Mouse (Mus musculus): ENCODE data around the gene Map2k4.

Map2k4 gene

DNA sequence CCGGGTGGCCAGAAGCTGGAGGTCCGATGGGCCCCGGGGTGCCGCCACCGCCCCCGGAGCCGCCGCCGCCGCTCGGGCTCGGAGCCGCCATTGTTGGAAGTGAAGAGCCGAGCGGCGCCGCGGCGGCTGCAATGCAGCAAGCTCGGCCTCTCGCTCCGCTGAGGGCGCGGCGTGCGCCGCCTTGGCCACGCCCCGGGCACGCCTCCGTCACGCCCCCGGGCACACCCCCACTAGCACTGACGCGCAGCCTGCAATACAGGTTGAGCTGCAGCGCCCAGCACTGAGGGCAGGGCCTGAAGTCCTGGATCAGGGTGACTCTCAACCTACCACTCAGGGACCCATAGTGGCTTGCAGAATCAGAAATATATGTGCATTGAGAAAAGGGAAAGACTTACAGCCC, at the start of gene Map2k4:
TSS of gene Map2k4 (minus strand) at position 144 of the 400 bp plus-strand sequence.
- DNase-seq (ENCODE audit: low read depth, low spot score) = peak; percentile 96

DNA sequence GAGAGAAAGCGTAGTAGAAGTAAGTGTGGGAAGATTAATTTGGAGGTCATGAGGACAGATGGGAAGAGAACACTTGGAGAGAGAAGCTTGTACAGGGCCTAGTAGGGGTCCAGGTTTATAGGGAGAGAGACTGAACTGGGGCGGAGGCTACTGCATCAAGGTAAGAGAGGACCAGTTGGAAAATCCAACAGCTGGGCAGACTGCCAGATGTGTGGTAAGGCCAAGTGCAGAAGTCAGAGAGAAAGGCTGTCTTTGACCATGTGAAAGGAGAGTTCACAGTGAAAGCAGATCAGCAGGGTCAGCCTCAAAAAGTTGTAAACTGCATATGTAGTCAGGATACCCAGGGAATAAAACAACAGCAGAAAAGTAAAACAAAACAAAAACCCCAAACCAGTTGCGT, 36.5 kb upstream of the Map2k4 start:
- no peak for DNase-seq (ENCODE audit: low read depth, low spot score)

GRCm38 (mm10) chr11:65820877-65821276, 32.8 kb upstream of the Map2k4 start:
- DNase-seq (ENCODE audit: low read depth, low spot score) = peak; percentile 83

DNA sequence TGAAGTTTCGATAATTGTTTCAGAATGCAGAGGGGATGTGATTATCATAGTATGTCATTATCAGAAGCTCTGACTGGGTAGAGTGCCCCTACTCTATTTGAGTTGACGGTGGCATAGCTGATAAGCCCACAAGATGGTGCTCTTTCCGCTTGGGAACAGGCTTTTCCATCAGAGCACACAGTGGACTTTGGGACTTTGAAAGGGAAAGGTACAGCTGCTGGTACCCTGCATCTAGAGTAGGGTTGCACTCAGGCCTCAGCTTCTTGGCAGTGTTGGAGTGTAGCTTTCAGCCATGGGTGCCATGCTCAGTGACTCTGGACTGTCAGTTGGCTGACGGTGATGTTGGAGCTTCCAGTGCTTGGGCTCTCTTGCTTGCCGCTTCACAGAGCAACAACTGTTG, 32.2 kb upstream of the Map2k4 start:
- DNase-seq (ENCODE audit: low read depth, low spot score) = peak; percentile 17

DNA sequence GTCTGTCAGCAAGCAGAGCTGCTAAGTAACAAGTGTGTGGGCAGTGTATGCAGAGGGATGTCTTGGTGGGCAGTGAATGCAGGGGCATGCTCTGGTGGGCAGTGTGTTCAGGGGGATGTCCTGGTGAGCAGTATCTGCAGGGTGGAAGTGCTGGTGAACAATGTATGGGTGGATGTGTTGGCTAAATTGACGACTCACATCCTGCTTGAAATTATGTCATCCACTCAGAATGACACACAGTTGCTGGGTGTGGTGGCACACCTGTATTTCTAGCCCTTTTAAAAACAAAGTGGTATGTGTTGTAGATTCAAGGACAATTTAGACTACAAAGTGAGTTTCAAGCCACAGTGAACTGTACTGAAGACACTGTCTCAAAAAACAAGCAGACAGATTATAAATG, 30.1 kb upstream of the Map2k4 start:
- no peak for DNase-seq (ENCODE audit: low read depth, low spot score)

DNA sequence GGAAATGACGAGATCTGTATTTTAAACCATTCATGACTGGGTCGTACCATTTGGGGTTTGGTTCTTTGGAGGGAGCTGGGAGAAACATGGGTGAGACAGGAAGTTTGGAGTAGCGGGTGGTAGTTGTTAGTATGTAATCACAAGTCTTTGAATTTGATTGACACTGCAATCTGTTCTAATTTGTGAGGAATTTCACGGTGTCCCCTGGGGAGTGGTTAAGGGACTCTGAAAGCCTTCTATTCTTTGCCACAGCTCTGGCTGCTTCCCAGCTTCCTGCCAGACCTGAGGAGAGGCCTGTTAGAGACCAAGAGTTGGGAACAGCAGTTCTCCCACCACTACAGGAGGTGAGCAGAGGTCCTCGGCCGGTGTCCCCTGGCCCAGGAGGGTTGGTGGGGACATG, 28.1 kb upstream of the Map2k4 start:
- DNase-seq (ENCODE audit: low read depth, low spot score) = no peak

DNA sequence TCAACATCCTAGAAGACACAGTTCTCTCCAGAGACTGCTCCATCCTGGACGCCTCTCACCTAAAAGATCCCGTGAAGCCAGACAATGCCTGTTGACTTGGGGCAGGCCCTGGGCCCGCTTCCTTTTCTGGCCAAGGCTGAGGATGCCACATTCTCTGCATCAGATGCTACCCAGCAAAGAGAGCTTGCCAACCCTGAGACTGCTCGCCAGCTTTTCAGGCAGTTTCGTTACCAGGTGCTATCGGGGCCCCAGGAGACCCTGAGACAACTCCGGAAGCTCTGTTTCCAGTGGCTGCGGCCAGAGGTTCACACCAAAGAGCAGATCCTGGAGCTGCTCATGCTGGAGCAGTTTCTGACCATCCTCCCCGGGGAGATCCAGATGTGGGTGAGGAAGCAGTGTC, 26.3 kb upstream of the Map2k4 start:
- DNase-seq (ENCODE audit: low read depth, low spot score) = no peak

DNA sequence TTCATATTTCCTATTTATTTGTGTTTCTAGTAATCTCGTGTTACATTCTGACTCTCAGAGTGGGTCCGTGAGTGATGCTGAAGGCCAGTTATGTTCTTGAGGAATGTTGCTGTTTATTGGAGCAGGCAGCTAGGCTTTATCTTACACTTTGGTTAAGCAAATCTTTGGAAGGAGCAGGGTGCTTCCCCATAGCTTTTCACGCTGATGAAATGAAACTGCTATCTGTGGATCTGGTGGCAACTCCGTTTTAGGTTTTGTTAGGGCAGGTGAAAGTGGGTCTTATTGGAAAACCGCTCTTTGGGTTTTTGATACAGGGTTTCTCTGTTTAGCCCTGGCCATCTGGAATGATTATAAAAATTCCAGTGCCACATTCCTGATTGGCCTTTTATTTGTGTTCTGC, 24.0 kb upstream of the Map2k4 start:
- DNase-seq (ENCODE audit: low read depth, low spot score) = no peak

GRCm38 (mm10) chr11:65807601-65808000, 19.5 kb upstream of the Map2k4 start:
- no peak for DNase-seq (ENCODE audit: low read depth, low spot score)

GRCm38 (mm10) chr11:65806909-65807504, 18.9 kb upstream of the Map2k4 start, which contains the start of gene Zkscan6:
Gene Zkscan6, plus strand, starts transcription at chr11:65807175.
- peak; percentile 96 for DNase-seq (ENCODE audit: low read depth, low spot score)

GRCm38 (mm10) chr11:65806321-65806904, 18.3 kb upstream of the Map2k4 start:
- no peak for DNase-seq (ENCODE audit: low read depth, low spot score)

- DNase-seq (ENCODE audit: low read depth, low spot score) = no peak
Measured at GRCm38 (mm10) chr11:65801899-65802298, 13.8 kb upstream of the Map2k4 start.

- DNase-seq (ENCODE audit: low read depth, low spot score) = no peak
Measured at GRCm38 (mm10) chr11:65795896-65796295, 7.8 kb upstream of the Map2k4 start.

GRCm38 (mm10) chr11:65794428-65795219, 6.5 kb upstream of the Map2k4 start:
- DNase-seq (ENCODE audit: low read depth, low spot score) = no peak

DNA sequence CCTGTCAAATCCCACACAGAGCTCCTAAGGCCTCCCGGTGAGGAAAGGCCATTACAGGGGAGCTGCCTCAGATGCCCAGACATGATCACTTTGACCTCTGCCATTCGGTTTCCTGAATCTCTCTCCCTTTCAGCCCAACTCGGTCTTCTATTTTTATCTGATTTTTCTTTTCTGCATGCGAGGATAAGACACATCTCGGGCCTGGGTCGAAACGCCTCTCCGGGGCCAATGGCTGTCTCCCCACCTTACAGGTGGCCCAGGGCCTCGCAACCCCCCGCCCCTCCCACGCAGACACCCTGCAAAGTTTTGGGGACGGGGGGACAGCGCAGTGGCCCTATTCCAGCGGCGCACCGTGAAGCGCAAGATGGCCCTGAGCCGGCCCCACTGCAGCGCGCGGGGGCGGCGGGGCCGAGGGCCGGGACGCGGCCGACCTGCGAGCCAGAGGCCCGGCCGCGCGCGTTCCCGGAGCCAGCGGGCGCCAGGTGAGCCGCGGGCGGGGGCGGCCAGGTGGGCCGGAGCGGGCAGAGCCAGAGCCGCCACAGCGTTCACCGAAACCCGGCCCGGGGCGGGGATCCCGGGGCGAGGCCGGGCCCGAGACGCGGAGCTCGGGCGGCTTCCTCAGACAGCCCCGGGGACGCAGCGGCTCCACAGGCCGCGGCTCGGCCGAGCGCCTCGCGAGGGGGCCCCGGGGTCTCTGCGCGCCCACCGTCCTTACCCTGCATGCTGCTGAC, 511 bp downstream of the Map2k4 start:
- DNase-seq (ENCODE audit: low read depth, low spot score) = peak; percentile 44

DNA sequence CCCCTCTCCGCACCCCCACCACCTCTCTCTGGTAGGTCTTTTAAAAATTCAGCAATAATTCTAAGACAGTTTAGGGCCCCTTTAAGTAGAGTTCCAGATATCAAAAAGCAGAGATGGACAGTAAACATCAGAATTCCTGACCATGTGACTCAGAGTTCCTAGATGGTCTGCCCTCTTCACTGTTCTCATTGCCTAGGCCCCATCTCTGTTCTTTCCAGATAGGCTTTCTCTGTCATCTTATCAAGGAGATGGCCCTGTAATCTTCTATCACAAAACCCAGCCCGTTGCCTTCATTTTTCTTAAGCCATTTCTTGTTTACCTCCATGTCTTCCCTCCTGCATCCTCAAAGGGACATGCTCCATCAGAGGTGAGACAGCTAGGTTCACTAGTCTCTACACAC, 1.9 kb downstream of the Map2k4 start:
- no peak for DNase-seq (ENCODE audit: low read depth, low spot score)

GRCm38 (mm10) chr11:65781596-65781995, 6.5 kb downstream of the Map2k4 start:
- DNase-seq (ENCODE audit: low read depth, low spot score) = no peak

- DNase-seq (ENCODE audit: low read depth, low spot score) = no peak
Measured at GRCm38 (mm10) chr11:65779578-65779977, 8.5 kb downstream of the Map2k4 start.

DNA sequence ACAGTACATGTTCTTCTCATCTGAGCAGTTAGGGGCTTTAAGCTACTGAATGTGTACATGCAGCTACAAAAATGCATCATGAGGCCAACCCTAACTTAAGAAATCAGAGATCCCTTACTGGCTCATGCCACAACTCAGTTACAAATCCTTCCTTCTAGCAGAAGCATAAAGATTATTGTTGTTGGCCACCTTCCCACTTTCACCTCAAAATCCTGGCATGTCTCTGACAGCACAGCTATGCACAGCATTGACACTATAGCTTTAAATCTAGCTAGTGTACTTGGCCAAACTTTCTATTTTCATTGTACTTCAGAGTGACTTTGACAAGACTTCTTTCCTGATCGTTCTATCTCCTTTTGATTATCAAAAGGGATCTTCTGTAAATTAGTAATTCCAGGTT, 9.0 kb downstream of the Map2k4 start:
- no peak for DNase-seq (ENCODE audit: low read depth, low spot score)

GRCm38 (mm10) chr11:65777810-65778209, 10.3 kb downstream of the Map2k4 start:
- DNase-seq (ENCODE audit: low read depth, low spot score) = no peak

- DNase-seq (ENCODE audit: low read depth, low spot score) = no peak
Measured at GRCm38 (mm10) chr11:65776906-65777611, 11.0 kb downstream of the Map2k4 start.
